Mouse (Mus musculus): ENCODE results near the gene Cntnap3. TPM values are rescaled to one million over a fixed set of nuclear protein-coding genes. Genes with fewer than 3 reads are reported as not detected.
"Not testable (repeated sequence)": the region's sequence is repeated elsewhere in the genome, so short reads cannot be mapped to it uniquely, and the experiment has no call there.

Gene Cntnap3
- polyA plus RNA-seq (2015; fragmentation: Nextera tagmentation; extraction: Ambion mirVana) = 1.1 and 1.3 TPM in 2 replicates

GRCm38 (mm10) chr13:64903585-64904208, at the start of gene Cntnap3:
Gene Cntnap3, minus strand, starts transcription at chr13:64903955.
- 5% methylated on average over 16 of the region's 16 CpGs for WGBS
- Histone ChIP-seq H3K36me3 (no peaks in the 10 kb centered on the region), H3K4me1 (0 out of 2 replicates have a peak, but pooled peaks cover 3% of the 10 kb centered on the region), H3K4me2 (peak within 1 kb of the TSS; percentile 40), H3K4me3 (peak within 1 kb of the TSS; percentile 26), H3K27me3 (no peaks in the 10 kb centered on the region), H3K27ac (no peak within 1 kb of the TSS), H3K9me3 (no peaks in the 10 kb centered on the region), H3K9ac (no peak within 1 kb of the TSS)
- ATAC-seq (ENCODE audit: insufficient number of reproducible peaks, low FRiP score, low TSS enrichment, low read depth) = no peak

- Histone ChIP-seq H3K9me3 (no peaks in the 10 kb centered on the region), H3K27me3 (no peaks in the 10 kb centered on the region), H3K9ac (no peak within 1 kb of the TSS), H3K27ac (no peak within 1 kb of the TSS), H3K4me3 (no peak within 1 kb of the TSS), H3K36me3 (no peaks in the 10 kb centered on the region), H3K4me2 (no peak within 1 kb of the TSS), H3K4me1 (no peaks in the 10 kb centered on the region)
- ATAC-seq (ENCODE audit: insufficient number of reproducible peaks, low FRiP score, low TSS enrichment, low read depth) = no peak
- WGBS = 70% methylated on average over 1 of the region's 1 CpGs
Observed at GRCm38 (mm10) chr13:64917191-64917590, 13.4 kb upstream of the Cntnap3 start, which contains the start of gene Spata31. Gene Spata31, plus strand, starts transcription at chr13:64917406.

GRCm38 (mm10) chr13:64903132-64903531, 623 bp downstream of the Cntnap3 start:
- no peaks in the 10 kb centered on the region for H3K27me3 ChIP-seq
- no peak overlapping the region for H3K9ac ChIP-seq
- ATAC-seq (ENCODE audit: insufficient number of reproducible peaks, low FRiP score, low TSS enrichment, low read depth) = no peak
- H3K36me3 ChIP-seq = no peaks in the 10 kb centered on the region
- H3K4me2 ChIP-seq = no peak overlapping the region
- no peaks in the 10 kb centered on the region for H3K9me3 ChIP-seq
- no peak overlapping the region for H3K27ac ChIP-seq
- H3K4me1 ChIP-seq = 0 out of 2 replicates have a peak, but pooled peaks cover 3% of the 10 kb centered on the region
- WGBS = 15% methylated on average over 1 of the region's 1 CpGs
- no peak overlapping the region for H3K4me3 ChIP-seq

DNA sequence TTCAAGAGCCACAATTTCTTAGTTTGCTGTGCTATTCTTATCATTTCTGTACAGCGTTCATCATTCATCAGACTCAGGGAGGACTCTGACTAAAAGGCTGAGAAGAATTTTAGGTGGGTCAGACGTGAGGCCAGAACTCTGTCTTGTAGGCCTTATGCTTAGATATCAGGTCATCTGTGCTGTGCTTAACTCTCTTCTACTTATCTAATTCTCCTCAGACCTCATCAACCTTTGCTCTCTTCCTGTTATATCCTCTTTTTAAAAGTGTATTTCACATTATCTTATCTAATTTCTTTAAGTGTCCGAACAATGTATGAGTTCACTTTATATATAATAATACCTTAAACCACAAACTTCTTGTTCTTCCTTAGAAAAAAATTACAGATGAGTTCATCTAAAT, 38.4 kb downstream of the Cntnap3 start:
- no peak overlapping the region for H3K9ac ChIP-seq
- 78% methylated on average over 3 of the region's 3 CpGs for WGBS
- no peak for ATAC-seq (ENCODE audit: insufficient number of reproducible peaks, low FRiP score, low TSS enrichment, low read depth)
- H3K4me1 ChIP-seq = no peaks in the 10 kb centered on the region
- no peak overlapping the region for H3K4me2 ChIP-seq
- no peak overlapping the region for H3K27ac ChIP-seq
- no peaks in the 10 kb centered on the region for H3K36me3 ChIP-seq
- H3K9me3 ChIP-seq = no peaks in the 10 kb centered on the region
- H3K4me3 ChIP-seq = no peak overlapping the region
- no peaks in the 10 kb centered on the region for H3K27me3 ChIP-seq

- H3K4me2 ChIP-seq; H3K36me3 ChIP-seq; H3K4me1 ChIP-seq; H3K27me3 ChIP-seq; H3K27ac ChIP-seq; H3K9ac ChIP-seq; H3K4me3 ChIP-seq; H3K9me3 ChIP-seq; ATAC-seq (ENCODE audit: insufficient number of reproducible peaks, low FRiP score, low TSS enrichment, low read depth): not testable (repeated sequence)
- WGBS = 55% methylated on average over 5 of the region's 5 CpGs
Observed at GRCm38 (mm10) chr13:64824856-64825255, 78.9 kb downstream of the Cntnap3 start.

DNA sequence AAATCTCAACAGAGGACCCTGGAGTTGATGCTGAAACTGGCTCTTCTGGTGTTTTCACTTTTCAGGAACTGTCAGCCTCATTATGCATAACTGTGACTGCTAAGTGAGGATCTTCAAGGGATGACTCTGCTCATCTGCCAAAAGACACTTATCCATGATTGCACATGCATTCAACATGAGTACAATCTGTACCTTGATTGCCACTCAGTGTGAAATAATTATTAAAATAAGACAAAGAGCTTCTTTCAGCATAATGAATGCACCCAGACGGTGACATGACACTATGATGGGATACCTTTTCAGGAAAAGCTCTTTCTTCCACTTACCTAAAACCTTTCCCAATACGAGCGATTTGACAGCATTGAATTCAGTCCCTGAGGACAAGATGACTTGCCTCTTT, 158.4 kb downstream of the Cntnap3 start:
- Histone ChIP-seq H3K27me3 (no peaks in the 10 kb centered on the region), H3K36me3 (no peaks in the 10 kb centered on the region), H3K4me2 (no peak overlapping the region), H3K4me3 (no peak overlapping the region), H3K4me1 (no peaks in the 10 kb centered on the region), H3K9ac (no peak overlapping the region), H3K27ac (no peak overlapping the region), H3K9me3 (no peaks in the 10 kb centered on the region)
- no peak for ATAC-seq (ENCODE audit: insufficient number of reproducible peaks, low FRiP score, low TSS enrichment, low read depth)
- WGBS = 81% methylated on average over 3 of the region's 3 CpGs

DNA sequence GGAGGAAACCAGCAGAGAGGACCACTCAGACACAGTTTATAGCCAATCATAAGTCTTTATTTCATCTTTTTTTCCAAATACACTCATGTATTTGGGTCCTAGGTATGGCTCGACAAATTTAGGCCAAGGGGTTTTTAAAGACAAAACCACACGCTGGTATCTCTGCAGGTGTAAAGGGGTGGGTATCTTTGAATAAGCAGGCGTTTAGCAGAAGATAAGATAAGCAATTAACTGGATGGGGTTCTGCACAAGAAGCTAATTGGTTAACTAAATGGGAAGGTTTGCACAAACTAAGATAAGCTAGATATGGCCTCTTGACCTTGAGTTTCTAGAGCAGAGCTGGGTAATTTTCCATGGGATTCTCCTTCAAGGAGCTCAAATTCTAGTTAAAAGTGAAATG, 171.5 kb downstream of the Cntnap3 start:
- H3K9me3 ChIP-seq = no peaks in the 10 kb centered on the region
- no peak overlapping the region for H3K4me2 ChIP-seq
- no peak overlapping the region for H3K9ac ChIP-seq
- H3K27ac ChIP-seq = no peak overlapping the region
- no peak overlapping the region for H3K4me3 ChIP-seq
- no peaks in the 10 kb centered on the region for H3K4me1 ChIP-seq
- ATAC-seq (ENCODE audit: insufficient number of reproducible peaks, low FRiP score, low TSS enrichment, low read depth) = no peak
- 84% methylated on average over 3 of the region's 3 CpGs for WGBS
- no peaks in the 10 kb centered on the region for H3K27me3 ChIP-seq
- no peaks in the 10 kb centered on the region for H3K36me3 ChIP-seq

DNA sequence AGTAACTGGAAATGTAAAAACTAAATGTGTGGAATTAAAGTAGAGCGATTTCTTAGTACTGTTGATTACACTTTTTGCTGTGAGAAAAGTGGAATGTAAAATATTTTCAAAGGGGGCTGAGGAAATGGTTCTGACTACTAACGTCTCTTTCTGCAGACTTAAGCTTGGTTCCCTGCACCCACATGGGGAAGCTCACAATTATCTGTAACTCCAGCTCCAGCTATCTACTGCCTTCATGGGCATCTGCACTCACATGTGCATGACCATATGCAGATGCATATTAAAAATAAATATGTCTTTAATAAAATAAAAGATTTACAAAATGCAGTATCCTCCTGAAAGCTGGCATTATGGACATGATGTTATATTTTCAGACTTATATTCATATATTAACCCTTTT, 187.0 kb downstream of the Cntnap3 start:
- 72% methylated on average over 2 of the region's 2 CpGs for WGBS
- Histone ChIP-seq H3K36me3 (no peaks in the 10 kb centered on the region), H3K4me3 (no peak overlapping the region), H3K4me2 (no peak overlapping the region), H3K9ac (no peak overlapping the region), H3K4me1 (no peaks in the 10 kb centered on the region), H3K27me3 (no peaks in the 10 kb centered on the region), H3K27ac (no peak overlapping the region), H3K9me3 (no peaks in the 10 kb centered on the region)
- ATAC-seq (ENCODE audit: insufficient number of reproducible peaks, low FRiP score, low TSS enrichment, low read depth) = no peak

DNA sequence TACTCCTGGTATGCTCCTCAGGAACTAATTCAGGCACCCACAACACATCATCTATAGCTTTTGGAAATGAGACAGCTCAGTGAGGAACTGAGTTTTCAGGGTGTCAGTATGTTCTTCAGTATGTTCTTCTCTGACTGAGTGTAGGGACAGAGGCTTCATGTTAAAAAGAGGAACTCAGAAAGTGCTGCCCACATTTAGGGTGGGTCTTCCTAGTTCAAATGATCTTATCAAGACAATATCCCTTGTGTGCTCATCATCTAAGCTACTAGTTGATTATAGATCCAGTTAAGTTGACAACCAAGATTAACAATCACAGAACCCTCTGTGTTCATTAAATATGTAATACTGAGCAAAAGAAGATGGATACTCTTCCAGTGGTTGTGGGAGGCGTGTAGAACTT, 211.3 kb downstream of the Cntnap3 start:
- 84% methylated on average over 1 of the region's 1 CpGs for WGBS
- Histone ChIP-seq H3K4me1 (no peaks in the 10 kb centered on the region), H3K36me3 (no peaks in the 10 kb centered on the region), H3K9me3 (no peaks in the 10 kb centered on the region), H3K9ac (no peak overlapping the region), H3K4me2 (no peak overlapping the region), H3K4me3 (no peak overlapping the region), H3K27me3 (no peaks in the 10 kb centered on the region), H3K27ac (no peak overlapping the region)
- ATAC-seq (ENCODE audit: insufficient number of reproducible peaks, low FRiP score, low TSS enrichment, low read depth) = no peak

Other genes with a start within 250 kb of the Cntnap3 start
- gene Spata31, start 13.5 kb upstream of the Cntnap3 start, polyA plus RNA-seq (2015; fragmentation: Nextera tagmentation; extraction: Ambion mirVana) = not detected in 2 replicates
- not detected in 2 replicates for gene Spata31d1c, start 129.1 kb upstream of the Cntnap3 start, polyA plus RNA-seq (2015; fragmentation: Nextera tagmentation; extraction: Ambion mirVana)
- gene Prss47, start 148.8 kb upstream of the Cntnap3 start, polyA plus RNA-seq (2015; fragmentation: Nextera tagmentation; extraction: Ambion mirVana) = not detected in 2 replicates
- gene Mfsd14b, start 209.0 kb upstream of the Cntnap3 start, polyA plus RNA-seq (2015; fragmentation: Nextera tagmentation; extraction: Ambion mirVana) = 75.8 and 77.1 TPM in 2 replicates
- gene Olfr465-ps1, start 234.1 kb upstream of the Cntnap3 start, polyA plus RNA-seq (2015; fragmentation: Nextera tagmentation; extraction: Ambion mirVana) = 0.09 and 0.10 TPM in 2 replicates
- gene Olfr466, start 246.3 kb upstream of the Cntnap3 start, polyA plus RNA-seq (2015; fragmentation: Nextera tagmentation; extraction: Ambion mirVana) = not detected in 2 replicates